Mouse (Mus musculus) limb, embryonic 12.5 days (tissue): ENCODE results near the gene Mrpl50. TPM values are rescaled to one million over a fixed set of nuclear protein-coding genes. Genes with fewer than 3 reads are reported as not detected.
A peak's percentile ranks its signal among the peaks of the same experiment; 100 is the strongest.
"Not testable (repeated sequence)": the region's sequence is repeated elsewhere in the genome, so short reads cannot be mapped to it uniquely, and the experiment has no call there.

ENCODE experiments used
- ATAC-seq: fragments of 200-750 bp; cut with Nextera tagmentation; 2 replicates; pipeline ENCODE4 v1.8.0; 2017; ENCODE audit warnings: low read depth, moderate TSS enrichment; ENCODE audit not compliant: insufficient number of reproducible peaks, insufficient read depth, low FRiP score, low TSS enrichment
- H3K27ac ChIP-seq: fragments of 300-500 bp; sonication (generic); 2 replicates; pipeline ENCODE4 v1.5.1; 2016; ENCODE audit warnings: mild to moderate bottlenecking, moderate library complexity
- H3K27me3 ChIP-seq: fragments of 300-500 bp; sonication (generic); 2 replicates; pipeline ENCODE4 v1.6.1; 2016; ENCODE audit warnings: mild to moderate bottlenecking, moderate library complexity
- H3K36me3 ChIP-seq: fragments of 300-500 bp; sonication (generic); 2 replicates; pipeline ENCODE4 v1.6.1; 2016; ENCODE audit warnings: mild to moderate bottlenecking, moderate library complexity
- H3K4me1 ChIP-seq: fragments of 300-500 bp; sonication (generic); replicated peaks from 2 replicates; pipeline ENCODE4 v1.6.1; 2016
- H3K4me2 ChIP-seq: fragments of 300-500 bp; sonication (generic); 2 replicates; pipeline ENCODE4 v1.6.1; 2016; ENCODE audit warnings: mild to moderate bottlenecking, moderate library complexity
- H3K4me3 ChIP-seq: fragments of 300-500 bp; sonication (generic); replicated peaks from 2 replicates; pipeline ENCODE4 v1.5.1; 2016; ENCODE audit warnings: mild to moderate bottlenecking
- H3K9ac ChIP-seq: fragments of 300-500 bp; sonication (generic); replicated peaks from 2 replicates; pipeline ENCODE4 v1.6.1; 2016; ENCODE audit warnings: mild to moderate bottlenecking, moderate library complexity
- H3K9me3 ChIP-seq: fragments of 300-500 bp; sonication (generic); 2 replicates; pipeline ENCODE4 v1.6.1; 2016; ENCODE audit warnings: mild to moderate bottlenecking, moderate library complexity
- WGBS: fragments of 180-500 bp; shearing (Covaris S2); methylation state at CpG from one replicate; pipeline ENCODE4 v1.1.7; 2016; 5-methylcytosine and 5-hydroxymethylcytosine counted together
- polyA plus RNA-seq: library from polyadenylated mRNA; unstranded; fragments of >200 nt; fragmentation: Nextera tagmentation; extraction: Ambion mirVana; gene quantifications from 2 replicates; pipeline ENCODE4 v1.2.1, GENCODE M21; 2016

The Mrpl50 gene
- polyA plus RNA-seq, 1 experiment from 2014 or later: 92.4 TPM

DNA sequence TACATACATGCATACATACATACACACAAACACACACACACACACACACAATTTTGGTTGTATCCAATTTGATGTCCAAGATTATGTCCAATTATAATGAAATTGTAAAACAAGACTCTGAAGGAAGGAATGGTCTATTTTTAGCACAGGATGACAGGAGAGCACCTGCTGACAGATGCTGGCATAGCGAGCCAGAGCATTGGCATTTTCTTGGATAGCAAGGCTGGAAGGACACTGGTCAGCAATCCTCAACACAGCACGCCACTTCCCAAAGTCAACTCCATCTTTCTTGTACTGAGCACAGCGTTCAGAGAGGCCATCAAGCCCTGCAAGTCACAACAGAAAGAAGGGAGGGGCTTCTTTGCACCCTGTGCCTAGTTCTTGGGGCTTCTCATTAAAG, 20.1 kb upstream of the Mrpl50 start:
- H3K27ac ChIP-seq: no peak overlapping the region
- no peak overlapping the region for H3K9ac ChIP-seq
- no peak overlapping the region for H3K4me2 ChIP-seq
- no peaks in the 10 kb centered on the region for H3K4me1 ChIP-seq
- H3K9me3 ChIP-seq: no peaks in the 10 kb centered on the region
- WGBS: 73% methylated on average over 3 of the region's 3 CpGs
- H3K27me3 ChIP-seq: no peaks in the 10 kb centered on the region
- ATAC-seq: no peak
- H3K36me3 ChIP-seq: no peaks in the 10 kb centered on the region
- H3K4me3 ChIP-seq: no peak overlapping the region

DNA sequence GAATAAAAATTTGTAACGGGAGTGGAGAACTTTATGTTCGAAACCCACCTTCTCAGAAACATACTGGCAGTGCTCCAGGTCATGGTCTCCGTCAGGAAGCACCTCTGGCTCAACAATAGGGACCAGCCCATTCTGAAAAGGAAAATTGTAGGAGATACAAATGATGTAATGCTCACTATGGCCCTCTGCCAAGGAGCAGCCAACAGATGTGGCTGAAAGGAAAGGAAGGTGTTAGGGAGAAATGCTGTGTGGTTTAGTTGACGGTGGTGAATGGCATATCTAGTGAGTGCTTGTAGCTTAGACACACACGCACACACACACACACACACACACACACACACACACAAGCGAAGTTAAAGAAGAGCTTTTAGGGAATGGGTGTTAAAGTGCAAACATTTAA, 18.8 kb upstream of the Mrpl50 start:
- Histone ChIP-seq H3K27ac (no peak overlapping the region), H3K27me3 (no peaks in the 10 kb centered on the region), H3K9ac (no peak overlapping the region), H3K36me3 (no peaks in the 10 kb centered on the region), H3K4me2 (no peak overlapping the region), H3K4me1 (no peaks in the 10 kb centered on the region), H3K4me3 (no peak overlapping the region), H3K9me3 (no peaks in the 10 kb centered on the region)
- 83% methylated on average over 6 of the region's 6 CpGs for WGBS
- no peak for ATAC-seq

DNA sequence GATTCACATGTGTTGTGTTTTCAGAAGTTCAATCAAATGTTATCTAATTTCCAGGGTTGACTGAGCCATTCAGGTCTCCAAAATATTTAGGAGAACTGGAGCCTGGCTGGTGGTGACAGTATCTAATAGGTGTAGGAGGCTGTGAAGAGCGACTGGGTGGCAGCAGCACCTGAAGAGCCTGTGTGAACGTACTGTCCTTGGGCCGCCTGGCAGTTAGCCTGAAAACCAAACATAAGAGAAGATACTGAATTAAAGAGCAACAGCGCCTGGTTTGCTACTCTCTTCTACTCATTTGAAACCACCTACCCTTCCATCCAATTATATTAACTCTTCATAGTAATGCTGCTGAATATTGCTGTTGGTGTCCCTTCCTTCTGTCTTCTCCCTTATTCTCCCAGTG, 15.8 kb upstream of the Mrpl50 start:
- H3K4me3 ChIP-seq: no peak overlapping the region
- 81% methylated on average over 4 of the region's 4 CpGs for WGBS
- H3K27ac ChIP-seq: no peak overlapping the region
- no peaks in the 10 kb centered on the region for H3K4me1 ChIP-seq
- H3K9ac ChIP-seq: no peak overlapping the region
- peaks cover 11% of the 10 kb centered on the region; the same call in 1 of the 2 replicates for H3K36me3 ChIP-seq
- H3K27me3 ChIP-seq: no peaks in the 10 kb centered on the region
- H3K9me3 ChIP-seq: no peaks in the 10 kb centered on the region
- H3K4me2 ChIP-seq: no peak overlapping the region
- no peak for ATAC-seq

DNA sequence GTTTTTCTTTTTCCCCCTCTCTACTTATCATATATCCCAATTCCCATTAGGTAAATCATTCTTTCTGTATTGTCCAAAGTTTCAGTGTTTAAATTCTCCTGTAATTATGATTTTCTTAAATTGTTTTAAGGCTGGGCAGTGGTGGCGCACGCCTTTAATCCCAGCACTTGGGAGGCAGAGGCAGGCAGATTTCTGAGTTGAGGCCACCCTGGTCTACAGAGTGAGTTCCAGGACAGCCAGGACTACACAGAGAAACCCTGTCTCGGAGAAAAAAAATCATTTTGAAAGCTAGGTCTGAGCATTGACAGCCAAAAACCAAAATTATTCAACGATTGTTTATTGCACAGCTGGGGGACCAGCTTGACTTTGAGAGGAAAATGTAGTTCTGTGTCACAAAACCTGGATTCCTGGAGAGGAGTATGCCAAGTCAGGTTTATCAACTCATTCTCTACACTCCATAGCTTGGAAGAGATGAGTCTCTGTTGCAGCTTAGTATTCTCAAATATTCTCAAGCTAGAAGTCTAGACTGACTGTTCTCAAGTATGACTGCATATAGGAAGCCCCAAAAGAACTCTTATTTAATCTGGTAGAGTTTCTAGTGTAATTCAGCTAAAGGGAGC, 14.9 kb upstream of the Mrpl50 start:
- Histone ChIP-seq H3K27ac (no peak overlapping the region), H3K4me2 (no peak overlapping the region), H3K9me3 (0 out of 2 replicates have a peak, but pooled peaks cover under 1% of the 10 kb centered on the region), H3K36me3 (peaks cover 15% of the 10 kb centered on the region), H3K27me3 (no peaks in the 10 kb centered on the region), H3K4me3 (no peak overlapping the region), H3K9ac (no peak overlapping the region), H3K4me1 (no peaks in the 10 kb centered on the region)
- no peak for ATAC-seq
- 93% methylated on average over 4 of the region's 4 CpGs for WGBS

- H3K9ac ChIP-seq: no peak overlapping the region
- no peaks in the 10 kb centered on the region for H3K4me1 ChIP-seq
- peaks cover 8% of the 10 kb centered on the region; the same call in 1 of the 2 replicates for H3K9me3 ChIP-seq
- no peak for ATAC-seq
- no peak overlapping the region for H3K27ac ChIP-seq
- H3K4me2 ChIP-seq: no peak overlapping the region
- no peaks in the 10 kb centered on the region for H3K27me3 ChIP-seq
- H3K36me3 ChIP-seq: peaks cover 23% of the 10 kb centered on the region
- no peak overlapping the region for H3K4me3 ChIP-seq
- WGBS: 85% methylated on average over 3 of the region's 3 CpGs
These were observed 14.1 kb upstream of the Mrpl50 start for GRCm38 (mm10) chr4:49535036-49535435.

GRCm38 (mm10) chr4:49522576-49522975, 1.7 kb upstream of the Mrpl50 start:
- H3K4me3 ChIP-seq: no peak overlapping the region; the same call in 1 of the 2 replicates
- ATAC-seq: no peak
- H3K36me3 ChIP-seq: peaks cover 44% of the 10 kb centered on the region
- no peaks in the 10 kb centered on the region for H3K9me3 ChIP-seq
- H3K27me3 ChIP-seq: no peaks in the 10 kb centered on the region
- peak overlapping the region; percentile 62 for H3K4me2 ChIP-seq
- no peak overlapping the region for H3K9ac ChIP-seq
- H3K27ac ChIP-seq: no peak overlapping the region
- WGBS: 89% methylated on average over 9 of the region's 9 CpGs
- peaks cover 16% of the 10 kb centered on the region for H3K4me1 ChIP-seq

GRCm38 (mm10) chr4:49521346-49521745, 453 bp upstream of the Mrpl50 start:
- peaks cover 46% of the 10 kb centered on the region for H3K36me3 ChIP-seq
- WGBS: 2% methylated on average over 17 of the region's 17 CpGs
- 0 out of 2 replicates have a peak, but pooled peaks cover 4% of the 10 kb centered on the region for H3K9me3 ChIP-seq
- peak overlapping the region; percentile 62 for H3K4me2 ChIP-seq
- H3K27me3 ChIP-seq: no peaks in the 10 kb centered on the region
- peaks cover 16% of the 10 kb centered on the region for H3K4me1 ChIP-seq
- 0 out of 2 replicates have a peak overlapping the region, but pooled peaks have one; percentile 35 for H3K27ac ChIP-seq
- H3K4me3 ChIP-seq: peak overlapping the region; percentile 57
- peak; percentile 80 for ATAC-seq
- peak overlapping the region; percentile 56 for H3K9ac ChIP-seq

DNA sequence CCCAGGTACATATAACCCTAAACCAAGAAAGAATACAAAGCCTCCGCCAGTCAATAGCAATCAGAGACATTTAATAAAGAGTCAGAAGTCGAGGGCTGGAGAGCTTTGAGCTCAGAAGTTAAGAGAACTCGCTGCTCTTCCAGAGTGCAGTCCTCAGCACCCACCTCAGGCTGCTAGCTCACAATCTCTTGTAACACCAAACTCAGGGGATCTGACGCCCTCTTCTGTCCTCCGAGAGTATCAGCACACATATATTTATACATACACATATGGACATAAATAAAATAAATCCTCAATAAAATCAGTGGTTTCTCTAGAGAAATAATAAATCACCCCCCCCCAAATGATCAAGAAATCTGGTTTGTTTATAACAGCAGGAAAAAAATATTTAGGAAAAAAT, 1.4 kb downstream of the Mrpl50 start:
- peaks cover 16% of the 10 kb centered on the region for H3K4me1 ChIP-seq
- WGBS: 78% methylated on average over 5 of the region's 5 CpGs
- H3K4me2 ChIP-seq: peak overlapping the region; percentile 62
- no peak for ATAC-seq
- H3K27ac ChIP-seq: no peak overlapping the region
- no peaks in the 10 kb centered on the region for H3K27me3 ChIP-seq
- H3K4me3 ChIP-seq: no peak overlapping the region
- 0 out of 2 replicates have a peak, but pooled peaks cover 4% of the 10 kb centered on the region for H3K9me3 ChIP-seq
- peaks cover 31% of the 10 kb centered on the region for H3K36me3 ChIP-seq
- H3K9ac ChIP-seq: no peak overlapping the region

DNA sequence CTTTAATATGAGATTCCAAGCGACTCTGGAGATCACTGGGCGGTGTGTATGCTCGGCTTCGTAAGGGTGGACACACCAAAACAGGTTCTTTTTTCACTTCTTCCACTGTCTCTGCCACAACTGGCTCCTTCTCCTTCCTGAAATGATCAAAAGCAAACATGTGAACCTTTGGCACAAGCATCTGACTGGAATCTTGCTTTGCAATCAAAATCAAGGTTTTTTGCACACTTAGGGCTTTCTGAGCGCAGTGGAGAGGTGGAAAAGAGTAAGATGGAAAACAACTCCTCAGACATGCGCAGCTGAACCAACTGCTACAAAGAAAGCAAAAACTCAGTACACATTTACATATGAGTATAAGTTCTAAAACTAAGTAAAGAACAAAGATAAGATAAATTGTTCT, 6.5 kb downstream of the Mrpl50 start:
- Histone ChIP-seq H3K9me3 (0 out of 2 replicates have a peak, but pooled peaks cover 4% of the 10 kb centered on the region), H3K4me3 (no peak overlapping the region), H3K27ac (no peak overlapping the region), H3K9ac (no peak overlapping the region), H3K27me3 (no peaks in the 10 kb centered on the region), H3K4me2 (no peak overlapping the region), H3K4me1 (peaks cover 2% of the 10 kb centered on the region), H3K36me3 (peaks cover 37% of the 10 kb centered on the region)
- WGBS: 95% methylated on average over 6 of the region's 6 CpGs
- no peak for ATAC-seq

- Histone ChIP-seq H3K27ac (no peak overlapping the region), H3K4me2 (no peak overlapping the region), H3K27me3 (no peaks in the 10 kb centered on the region), H3K36me3 (peaks cover 31% of the 10 kb centered on the region), H3K4me1 (no peaks in the 10 kb centered on the region), H3K9me3 (0 out of 2 replicates have a peak, but pooled peaks cover 4% of the 10 kb centered on the region), H3K4me3 (no peak overlapping the region), H3K9ac (no peak overlapping the region)
- no peak for ATAC-seq
- 47% methylated on average over 4 of the region's 4 CpGs for WGBS
These were observed 8.3 kb downstream of the Mrpl50 start for GRCm38 (mm10) chr4:49512636-49513035.

- WGBS: 92% methylated on average over 1 of the region's 1 CpGs
- H3K27ac ChIP-seq, H3K9ac ChIP-seq, H3K27me3 ChIP-seq, H3K4me3 ChIP-seq, ATAC-seq, H3K9me3 ChIP-seq, H3K4me1 ChIP-seq, H3K4me2 ChIP-seq: not testable (repeated sequence)
- H3K36me3 ChIP-seq: peaks cover 26% of the 10 kb centered on the region
These were observed 10.6 kb downstream of the Mrpl50 start for GRCm38 (mm10) chr4:49510236-49510835.
